Mouse (Mus musculus) CH12.LX (cell line): ENCODE data around the gene Ppp1r35. TPM values are rescaled to one million over a fixed set of nuclear protein-coding genes. Genes with fewer than 3 reads are reported as not detected.
A peak's percentile ranks its signal among the peaks of the same experiment; 100 is the strongest.

ENCODE experiments used
- DNase-seq: peaks from one replicate; pipeline ENCODE4 v3.0.0-alpha.2; 2013; ENCODE audit errors: extremely low read depth
- H3K27ac ChIP-seq: 2 replicates; pipeline ENCODE4 v1.5.1; 2012; ENCODE audit warnings: low read depth, mild to moderate bottlenecking, control low read depth, moderate library complexity; ENCODE audit not compliant: insufficient read depth
- H3K27me3 ChIP-seq: replicated peaks from 2 replicates; pipeline ENCODE3; 2012; ENCODE audit warnings: inconsistent platforms
- H3K36me3 ChIP-seq, 2 experiments: replicated peaks in 1 of 2; 2 replicates each; pipeline versions ENCODE3 to v1.6.1; 2012; ENCODE audit warnings: inconsistent platforms in 1 of 2, low read length in 1 of 2, mild to moderate bottlenecking in 1 of 2, mixed read lengths in 1 of 2, moderate library complexity in 1 of 2; ENCODE audit not compliant: control insufficient read depth in 1 of 2, insufficient read depth in 1 of 2
- H3K4me1 ChIP-seq, 2 experiments: 2 replicates each; pipeline ENCODE4 v1.6.1; 2012; ENCODE audit warnings: inconsistent platforms in 1 of 2, moderate library complexity in 1 of 2; ENCODE audit not compliant: insufficient read depth in 2 of 2, control insufficient read depth in 1 of 2
- H3K4me2 ChIP-seq: 2 replicates; pipeline ENCODE4 v1.6.1; 2012; ENCODE audit warnings: low read depth, mild to moderate bottlenecking, control low read depth; ENCODE audit not compliant: poor library complexity, insufficient read depth, severe bottlenecking
- H3K4me3 ChIP-seq, 3 experiments: fragments of 150-350 bp in 1 of 3; sonication (generic) in 1 of 3; replicated peaks in 1 of 3; 2 replicates each; pipeline versions ENCODE3 to v1.5.1; 2011 to 2012; ENCODE audit warnings: low read depth in 2 of 3, low read length in 2 of 3, mild to moderate bottlenecking in 2 of 3, moderate library complexity in 2 of 3, control low read depth in 1 of 3, improper control_type of control experiment in 1 of 3, inconsistent platforms in 1 of 3, mixed read lengths in 1 of 3; ENCODE audit not compliant: poor library complexity in 1 of 3
- H3K79me2 ChIP-seq: replicated peaks from 2 replicates; pipeline ENCODE4 v1.6.1; 2012; ENCODE audit warnings: mild to moderate bottlenecking, moderate library complexity; ENCODE audit not compliant: control insufficient read depth, poor library complexity, insufficient read depth, severe bottlenecking; ENCODE audit errors: extremely low read depth
- H3K9ac ChIP-seq: 2 replicates; pipeline ENCODE4 v1.6.1; 2012; ENCODE audit warnings: low read depth, mild to moderate bottlenecking, control low read depth, moderate library complexity; ENCODE audit not compliant: insufficient read depth
- H3K9me3 ChIP-seq: replicated peaks from 2 replicates; pipeline ENCODE3; 2012; ENCODE audit warnings: low read length, inconsistent platforms, mixed read lengths
- BHLHE40 ChIP-seq: IDR thresholded peaks from 2 replicates; pipeline ENCODE4 v1.6.1; 2011; ENCODE audit warnings: mild to moderate bottlenecking, low read depth, low read length, improper control_type of control experiment
- CTCF ChIP-seq, 2 experiments: IDR thresholded peaks in 1 of 2; conservative IDR thresholded peaks in 1 of 2; 2 replicates each; pipeline ENCODE4 v1.5.1; 2011 to 2012; ENCODE audit warnings: low read depth in 2 of 2, low read length in 2 of 2, improper control_type of control experiment in 1 of 2, inconsistent platforms in 1 of 2, mild to moderate bottlenecking in 1 of 2, moderate library complexity in 1 of 2
- E2F4 ChIP-seq: IDR thresholded peaks from 2 replicates; pipeline ENCODE4 v1.6.1; 2011; ENCODE audit warnings: low read depth, low read length, improper control_type of control experiment; ENCODE audit not compliant: insufficient replicate concordance
- ELF1 ChIP-seq: IDR thresholded peaks from 2 replicates; pipeline ENCODE4 v1.6.1; 2014; ENCODE audit warnings: low read depth, mild to moderate bottlenecking, inconsistent platforms, low read length, improper control_type of control experiment
- GABPA ChIP-seq: IDR thresholded peaks from 2 replicates; pipeline ENCODE4 v1.6.1; 2012; ENCODE audit warnings: low read depth, low read length, improper control_type of control experiment, inconsistent platforms; ENCODE audit not compliant: insufficient replicate concordance
- JUND ChIP-seq: conservative IDR thresholded peaks from 2 replicates; pipeline ENCODE4 v1.6.1; 2011; ENCODE audit warnings: low read depth, low read length, improper control_type of control experiment
- MAFK ChIP-seq: IDR thresholded peaks from 2 replicates; pipeline ENCODE4 v1.6.1; 2011; ENCODE audit warnings: low read length, improper control_type of control experiment; ENCODE audit not compliant: insufficient replicate concordance
- MAX ChIP-seq: IDR thresholded peaks from 2 replicates; pipeline ENCODE4 v1.6.1; 2011; ENCODE audit warnings: low read length, improper control_type of control experiment
- MAZ ChIP-seq: IDR thresholded peaks from 2 replicates; pipeline ENCODE4 v1.6.1; 2012; ENCODE audit warnings: low read depth, mild to moderate bottlenecking, inconsistent platforms, low read length, improper control_type of control experiment, moderate library complexity
- MYC ChIP-seq: IDR thresholded peaks from 2 replicates; pipeline ENCODE4 v1.6.1; 2011; ENCODE audit warnings: low read depth, mild to moderate bottlenecking, improper control_type of control experiment, low read length
- NELFE ChIP-seq: IDR thresholded peaks from 2 replicates; pipeline ENCODE4 v1.6.1; 2011; ENCODE audit warnings: low read depth, low read length, improper control_type of control experiment
- NRF1 ChIP-seq: IDR thresholded peaks from 2 replicates; pipeline ENCODE4 v1.6.1; 2014; ENCODE audit warnings: low read depth, mild to moderate bottlenecking, inconsistent platforms, low read length, improper control_type of control experiment, moderate library complexity
- PAX5 ChIP-seq: IDR thresholded peaks from 2 replicates; pipeline ENCODE4 v1.6.1; 2012; ENCODE audit warnings: low read length, inconsistent platforms, mixed read lengths
- POLR2AphosphoS2 ChIP-seq: IDR thresholded peaks from 2 replicates; pipeline ENCODE4 v1.6.1; 2011; ENCODE audit warnings: low read depth, low read length, improper control_type of control experiment
- RAD21 ChIP-seq: IDR thresholded peaks from 2 replicates; pipeline ENCODE4 v1.6.1; 2011; ENCODE audit warnings: low read depth, mild to moderate bottlenecking, low read length, improper control_type of control experiment, moderate library complexity
- SMC3 ChIP-seq: IDR thresholded peaks from 2 replicates; pipeline ENCODE4 v1.6.1; 2011; ENCODE audit warnings: low read depth, low read length, improper control_type of control experiment
- TBP ChIP-seq: conservative IDR thresholded peaks from 2 replicates; pipeline ENCODE4 v1.6.1; 2011; ENCODE audit warnings: low read depth, low read length, improper control_type of control experiment
- TCF12 ChIP-seq: IDR thresholded peaks from 2 replicates; pipeline ENCODE4 v1.6.1; 2014; ENCODE audit warnings: low read depth, mild to moderate bottlenecking, inconsistent platforms, low read length, improper control_type of control experiment
- USF1 ChIP-seq: IDR thresholded peaks from 2 replicates; pipeline ENCODE4 v1.6.1; 2014; ENCODE audit warnings: low read depth, mild to moderate bottlenecking, inconsistent platforms, low read length, improper control_type of control experiment
- USF2 ChIP-seq: conservative IDR thresholded peaks from 2 replicates; pipeline ENCODE4 v1.6.1; 2011; ENCODE audit warnings: low read depth, low read length, improper control_type of control experiment
- ZC3H11A ChIP-seq: IDR thresholded peaks from 2 replicates; pipeline ENCODE4 v1.6.1; 2012; ENCODE audit warnings: low read depth, mild to moderate bottlenecking, inconsistent platforms, low read length, improper control_type of control experiment
- ZNF384 ChIP-seq: IDR thresholded peaks from 2 replicates; pipeline ENCODE4 v1.6.1; 2012; ENCODE audit warnings: low read depth, low read length, improper control_type of control experiment, inconsistent platforms
- dilution Hi-C: fragments of 300-500 bp; cut with MboI; formaldehyde crosslinking; loops from 2 replicates; pipeline ENCODE4 v1.14.3; 2020; ENCODE audit warnings: low sequenced_read_pairs; ENCODE audit not compliant: extremely low pct_unique_long_range_greater_than_20kb, extremely low pct_ligation_motif_present
- in situ Hi-C: fragments of 300-500 bp; cut with MboI; formaldehyde crosslinking; loops from 3 replicates; pipeline ENCODE4 v1.14.3; 2019; ENCODE audit warnings: low sequenced_read_pairs, low pct_ligation_motif_present, low pct_unique_long_range_greater_than_20kb, mixed read lengths
- polyA plus RNA-seq: library from polyadenylated mRNA; unstranded; fragments of >175 nt; gene quantifications from 2 replicates; pipeline ENCODE4 v1.2.1, GENCODE M21; 2012; ENCODE audit warnings: low read depth; ENCODE audit not compliant: insufficient read length
- total RNA-seq, 2 experiments: library from RNA; depleted of rRNA; stranded (reverse); fragments of 300-350 nt in 1 of 2; fragments of >200 nt in 1 of 2; gene quantifications; 2 replicates each; pipeline ENCODE4 v1.2.3; 2012 to 2014

Ppp1r35 gene
- total and polyA plus RNA-seq, 3 experiments, result 17.3 to 34.6 (median 23.3) TPM

- Histone ChIP-seq H3K4me2 (no peak overlapping the region), H3K27ac (no peak overlapping the region), H3K9ac (no peak overlapping the region), H3K4me3 (no peak overlapping the region), H3K9me3 (no peaks in the 10 kb centered on the region), H3K36me3 (peaks cover 0 to 6% of the 10 kb centered on the region in 2 experiments), H3K4me1 (peaks cover 0 to 6% of the 10 kb centered on the region in 2 experiments; a peak in 2 of 4 replicates), H3K27me3 (no peaks in the 10 kb centered on the region), H3K79me2 (no peaks in the 10 kb centered on the region)
- dilution Hi-C loops (no loop called here), in situ Hi-C loops (no loop called here)
- no peak for TF ChIP-seq E2F4
- DNase-seq, result no peak
These were observed 44.2 kb upstream of the Ppp1r35 start for GRCm38 (mm10) chr5:137734289-137735061.

- no peak overlapping the region for H3K4me2 ChIP-seq
- H3K4me1 ChIP-seq, result peaks cover 0 to 17% of the 10 kb centered on the region in 2 experiments; a peak in 2 of 4 replicates
- TF ChIP-seq TCF12, result no peak
- no peak for TF ChIP-seq PAX5
- TF ChIP-seq ZNF384, result peak; percentile 45; the same call in 1 of the 2 replicates
- TF ChIP-seq CTCF (conservative IDR thresholded peaks at IDR 0.05 in 1 of 2, IDR thresholded peaks at IDR 0.05 in 1 of 2; ENCODE audit: low read depth in 2 of 2, low read length in 2 of 2), result no peak
- no peak for TF ChIP-seq GABPA
- TF ChIP-seq TBP, result no peak
- no peak for TF ChIP-seq MYC
- no peak for TF ChIP-seq JUND
- no peaks in the 10 kb centered on the region for H3K79me2 ChIP-seq
- no peak overlapping the region for H3K4me3 ChIP-seq
- H3K27me3 ChIP-seq, result peaks cover 2% of the 10 kb centered on the region
- no peak overlapping the region for H3K9ac ChIP-seq
- in situ Hi-C loops (no loop called here), dilution Hi-C loops (no loop called here)
- peaks cover 0 to 6% of the 10 kb centered on the region in 2 experiments for H3K36me3 ChIP-seq
- H3K9me3 ChIP-seq, result no peaks in the 10 kb centered on the region
- no peak overlapping the region for H3K27ac ChIP-seq
- DNase-seq, result no peak
These were observed 41.2 kb upstream of the Ppp1r35 start for GRCm38 (mm10) chr5:137737400-137737940.

- H3K4me2 ChIP-seq, result no peak overlapping the region
- no peaks in the 10 kb centered on the region for H3K79me2 ChIP-seq
- no peak overlapping the region for H3K4me3 ChIP-seq
- TF ChIP-seq BHLHE40 (no peak), MAZ (no peak), USF1 (no peak), CTCF (conservative IDR thresholded peaks at IDR 0.05 in 1 of 2, IDR thresholded peaks at IDR 0.05 in 1 of 2; ENCODE audit: low read depth in 2 of 2, low read length in 2 of 2) (peak in 1 of 2 experiments; percentile 52; a peak in 2 of 4 replicates), ELF1 (no peak), SMC3 (peak; percentile 42), MAX (no peak), NRF1 (no peak), ZNF384 (no peak), POLR2AphosphoS2 (no peak), USF2 (no peak), ZC3H11A (no peak), NELFE (no peak), MAFK (no peak), RAD21 (peak; percentile 24), JUND (no peak), GABPA (no peak)
- H3K9ac ChIP-seq, result no peak overlapping the region
- dilution Hi-C loops (no loop called here), in situ Hi-C loops (no loop called here)
- peaks cover 5% of the 10 kb centered on the region for H3K27me3 ChIP-seq
- H3K9me3 ChIP-seq, result no peaks in the 10 kb centered on the region
- H3K27ac ChIP-seq, result no peak overlapping the region
- H3K4me1 ChIP-seq, result peaks cover 0 to 17% of the 10 kb centered on the region in 2 experiments; a peak in 2 of 4 replicates
- no peak for DNase-seq
- peaks cover 0 to 6% of the 10 kb centered on the region in 2 experiments for H3K36me3 ChIP-seq
These were observed 40.1 kb upstream of the Ppp1r35 start for GRCm38 (mm10) chr5:137738516-137738915.
